15 mouse cellular contexts compared by ENCODE assay signal in the genomic region with DNA sequence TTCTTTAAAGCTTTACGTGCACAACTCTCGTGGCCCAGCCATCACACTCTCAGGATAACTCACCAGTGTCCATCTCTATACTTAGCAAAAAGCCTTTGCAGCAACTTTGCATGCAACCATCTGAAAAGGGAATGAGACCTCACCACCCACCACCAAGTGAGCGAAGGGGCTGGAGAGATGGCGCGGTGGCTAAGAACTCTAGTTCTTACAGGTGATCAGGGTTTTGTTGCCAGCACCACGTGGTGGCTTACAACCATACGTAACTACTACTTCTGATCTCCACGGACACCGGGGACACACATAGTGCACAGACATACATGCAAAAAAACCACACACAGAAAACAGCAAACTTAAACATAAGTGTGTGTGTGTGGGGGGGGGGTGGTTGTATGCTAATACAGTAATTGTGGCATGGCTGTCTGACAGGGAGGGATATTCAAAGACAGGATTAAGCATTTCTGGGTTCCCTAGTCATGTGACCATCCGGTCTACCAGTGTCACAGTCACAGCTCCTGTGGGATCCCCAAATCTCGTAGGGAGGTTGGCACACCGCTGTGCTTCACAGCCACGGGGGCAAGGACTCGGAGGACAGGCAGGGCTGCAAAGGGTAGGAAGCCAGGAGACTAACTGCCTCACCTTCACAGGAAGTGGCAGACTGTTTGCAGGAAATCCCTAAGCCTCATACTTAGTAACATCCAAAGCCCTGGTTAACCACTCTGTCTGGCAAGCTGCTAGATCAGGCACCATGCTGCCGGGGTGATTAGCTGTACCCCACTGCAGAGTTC. TPM values are rescaled to one million over a fixed set of nuclear protein-coding genes. Genes with fewer than 3 reads are reported as not detected.
DNase-seq lines count a peak whose midpoint lies in the region; ATAC-seq lines count a peak whose summit lies in the region.
"Had no signal": no experiment of that assay in that cellular context is flagged by ENCODE, and none has a peak within 500 bp of the region (broad histone marks: within the 10 kb centered on the region; RNA-seq: fewer than 3 reads in every experiment).

No protein-coding gene starts in this region.

- H3K9me3 ChIP-seq in heart, embryonic 11.5 days (replicated peaks; ENCODE audit: control insufficient read depth, low read length) = no peaks in the 10 kb centered on the region
- H3K9me3 ChIP-seq in hindbrain, embryonic 12.5 days (replicated peaks) = no peaks in the 10 kb centered on the region
- H3K9me3 ChIP-seq: embryonic facial prominence, embryonic 12.5 days; forebrain, embryonic 12.5 days had no signal

- H3K9ac ChIP-seq in heart, embryonic 11.5 days (ENCODE audit: low read depth, low read length) = 0 out of 2 replicates have a peak overlapping the region, but pooled peaks have one; percentile 3
- no peak overlapping the region for H3K9ac ChIP-seq in hindbrain, embryonic 12.5 days
- H3K9ac ChIP-seq: embryonic facial prominence, embryonic 12.5 days; forebrain, embryonic 12.5 days had no signal

- no peaks in the 10 kb centered on the region for H3K27me3 ChIP-seq in heart, embryonic 11.5 days (ENCODE audit: control insufficient read depth, insufficient read depth, low read length)
- peaks cover 11% of the 10 kb centered on the region; the same call in 1 of the 2 replicates for H3K27me3 ChIP-seq in hindbrain, embryonic 12.5 days
- H3K27me3 ChIP-seq: embryonic facial prominence, embryonic 12.5 days; forebrain, embryonic 12.5 days had no signal

- peak overlapping the region; percentile 31; the same call in 1 of the 2 replicates for H3K4me2 ChIP-seq in heart, embryonic 11.5 days
- no peak overlapping the region for H3K4me2 ChIP-seq in hindbrain, embryonic 12.5 days (replicated peaks)
- H3K4me2 ChIP-seq: embryonic facial prominence, embryonic 12.5 days; forebrain, embryonic 12.5 days had no signal

- H3K4me3 ChIP-seq in heart, embryonic 11.5 days (ENCODE audit: low read depth, low read length) = no peak overlapping the region
- no peak overlapping the region for H3K4me3 ChIP-seq in hindbrain, embryonic 12.5 days
- H3K4me3 ChIP-seq: embryonic facial prominence, embryonic 12.5 days; forebrain, embryonic 12.5 days had no signal

- intact Hi-C loops in heart, postnatal 10 days (cut with DNase I) = no loop called here

- H3K4me1 ChIP-seq in heart, embryonic 11.5 days (ENCODE audit: control insufficient read depth, insufficient read depth, low read length) = peaks cover 88% of the 10 kb centered on the region
- H3K4me1 ChIP-seq in hindbrain, embryonic 12.5 days = peaks cover 8% of the 10 kb centered on the region
- H3K4me1 ChIP-seq: forebrain, embryonic 12.5 days had no signal

- peaks cover 2% of the 10 kb centered on the region; the same call in 1 of the 2 replicates for H3K36me3 ChIP-seq in heart, embryonic 11.5 days (ENCODE audit: control insufficient read depth, insufficient read depth, low read length)
- no peaks in the 10 kb centered on the region for H3K36me3 ChIP-seq in hindbrain, embryonic 12.5 days
- H3K36me3 ChIP-seq: embryonic facial prominence, embryonic 12.5 days; forebrain, embryonic 12.5 days had no signal

- WGBS in heart, embryonic 11.5 days (ENCODE audit: insufficient replicate concordance) = 77% methylated on average over 15 of the region's 15 CpGs
- 92% methylated on average over 15 of the region's 15 CpGs for WGBS in hindbrain, embryonic 12.5 days

- DNase-seq in heart, postnatal 10 days = no peak
- DNase-seq in CD4-positive, CD25-positive, alpha-beta regulatory T cell, adult 2 months (ENCODE audit: low read depth, low spot score) = peak; percentile 81
- no peak for DNase-seq in gastrocnemius, postnatal 10 days
- DNase-seq in cerebellum, adult 9-11 months = no peak
- DNase-seq: cerebellum, adult 9-10 months; gastrocnemius, postnatal 14 days; lung, postnatal 4 days had no signal

- H3K27ac ChIP-seq in heart, embryonic 11.5 days (ENCODE audit: low read depth, low read length) = peak overlapping the region; percentile 96
- no peak overlapping the region for H3K27ac ChIP-seq in hindbrain, embryonic 12.5 days
- H3K27ac ChIP-seq: embryonic facial prominence, embryonic 12.5 days; forebrain, embryonic 12.5 days had no signal

- ATAC-seq in heart, embryonic 11.5 days (replicated peaks; ENCODE audit: insufficient number of reproducible peaks, low FRiP score, low TSS enrichment) = no peak
- ATAC-seq in inflammation-experienced regulatory T-cells, adult 6 months = peak; percentile 74
- peak; percentile 27; the same call in 1 of the 2 replicates for ATAC-seq in neutrophil, adult 5-6 weeks (ENCODE audit: extremely low read depth, insufficient number of reproducible peaks, low FRiP score, poor library complexity, severe bottlenecking)
- ATAC-seq in hindbrain, embryonic 12.5 days (ENCODE audit: low FRiP score) = no peak
- ATAC-seq: intestine, embryonic 16.5 days had no signal

RNA-seq across cellular contexts. Expression of a gene that starts 21.8 kb away (rescaled TPM):
- polyA plus RNA-seq in heart, embryonic 11.5 days (2014; fragmentation: Nextera tagmentation; extraction: Ambion mirVana) = 43.1 and 43.7 TPM in 2 replicates
- total RNA-seq in heart, postnatal 10 days (2021) = 10 to 100 TPM; 24.3 to 38.1 TPM
- 10 to 100 TPM; 21.3 to 26.7 (median 22.5) TPM for polyA plus RNA-seq in inflammation-experienced regulatory T-cells, adult 6 months (2017; shearing (Covaris generic))
- total RNA-seq in neutrophil, adult 5-6 weeks (2017) = 29.6 and 30.6 TPM in 2 replicates
- 10 to 100 TPM; 23.9 to 25.2 TPM for total RNA-seq in gastrocnemius, postnatal 10 days (2021)
- polyA plus RNA-seq in hindbrain, embryonic 12.5 days (2016; fragmentation: Nextera tagmentation; extraction: Ambion mirVana) = 1.8 and 2.4 TPM in 2 replicates
- polyA plus RNA-seq: C2C12 had no signal

RNA-seq across cellular contexts. Expression of a gene that starts 32.5 kb away (rescaled TPM):
- 10.0 and 11.7 TPM in 2 replicates for polyA plus RNA-seq in heart, embryonic 11.5 days (2014; fragmentation: Nextera tagmentation; extraction: Ambion mirVana)
- 10 to 100 TPM; 29.3 to 31.6 TPM for total RNA-seq in heart, postnatal 10 days (2021)
- not detected for polyA plus RNA-seq in inflammation-experienced regulatory T-cells, adult 6 months (2017; shearing (Covaris generic))
- total RNA-seq in neutrophil, adult 5-6 weeks (2017) = 0.37 TPM in 1 of 2 replicates, not detected in the other
- total RNA-seq in gastrocnemius, postnatal 10 days (2021) = 100 to 1,000 TPM in 1 of 2 experiments, 10 to 100 TPM in 1; 90.3 to 101 TPM
- polyA plus RNA-seq in hindbrain, embryonic 12.5 days (2016; fragmentation: Nextera tagmentation; extraction: Ambion mirVana) = 11.1 and 11.5 TPM in 2 replicates

Comparison
In these comparisons a context has a peak if more than half of its experiments do, and no peak if none do; other contexts are left out.
1. ATAC-seq: peak in inflammation-experienced regulatory T-cells, adult 6 months (single experiment) and neutrophil, adult 5-6 weeks (single experiment); none in heart, embryonic 11.5 days (single experiment) and hindbrain, embryonic 12.5 days (single experiment).
2. RNA of a gene that starts 32.5 kb away (total RNA-seq): 90.3 to 101 TPM in gastrocnemius, postnatal 10 days and 29.3 to 31.6 TPM in heart, postnatal 10 days; 0.37 TPM in neutrophil, adult 5-6 weeks; every median in the first group is over 10 times any median in the second.